Mouse (Mus musculus) small intestine, adult 2 months (tissue): ENCODE data around the gene Slc37a1. TPM values are rescaled to one million over a fixed set of nuclear protein-coding genes. Genes with fewer than 3 reads are reported as not detected.

Experiments
- H3K27ac ChIP-seq: fragments of 200-500 bp; 2 replicates; pipeline ENCODE4 v1.5.1; 2012; ENCODE audit warnings: low read depth, low read length, control low read depth, inconsistent platforms; ENCODE audit not compliant: insufficient read depth
- H3K27me3 ChIP-seq: fragments of 200-500 bp; 2 replicates; pipeline ENCODE4 v1.6.1; 2012; ENCODE audit warnings: mild to moderate bottlenecking, moderate library complexity, low read length, inconsistent platforms; ENCODE audit not compliant: control insufficient read depth, insufficient read depth
- H3K36me3 ChIP-seq: fragments of 200-500 bp; 2 replicates; pipeline ENCODE4 v1.6.1; 2012; ENCODE audit warnings: mild to moderate bottlenecking, low read length, control low read depth, inconsistent platforms; ENCODE audit not compliant: control insufficient read depth, insufficient read depth
- H3K4me1 ChIP-seq: fragments of 200-500 bp; 2 replicates; pipeline ENCODE4 v1.6.1; 2012; ENCODE audit warnings: low read length, inconsistent platforms, mixed read lengths; ENCODE audit not compliant: control insufficient read depth, insufficient read depth, insufficient read length
- H3K4me3 ChIP-seq: fragments of 200-500 bp; 2 replicates; pipeline ENCODE4 v1.5.1; 2012; ENCODE audit warnings: low read depth, mild to moderate bottlenecking, control low read depth, inconsistent platforms, low read length, moderate library complexity
- CTCF ChIP-seq: fragments of 200-500 bp; IDR thresholded peaks from 2 replicates; pipeline ENCODE4 v1.5.1; 2012; ENCODE audit warnings: low read depth, mild to moderate bottlenecking, control low read depth, inconsistent platforms, low read length, moderate library complexity, mixed read lengths; ENCODE audit not compliant: insufficient replicate concordance, insufficient read length; ENCODE audit errors: extremely low read depth
- POLR2A ChIP-seq: fragments of 200-500 bp; IDR thresholded peaks from 2 replicates; pipeline ENCODE4 v1.6.1; 2012; ENCODE audit warnings: low read depth, mild to moderate bottlenecking, control low read depth, inconsistent platforms, low read length, moderate library complexity
- WGBS: fragments of 180-500 bp; shearing (Covaris S2); methylation state at CpG from one replicate; pipeline ENCODE4 v1.1.7; 2018; 5-methylcytosine and 5-hydroxymethylcytosine counted together
- polyA plus RNA-seq: library from polyadenylated mRNA; depleted of rRNA; stranded (reverse); fragments of >200 nt; gene quantifications from 2 replicates; pipeline ENCODE4 v1.2.3, GENCODE M21; 2012

Gene Slc37a1
- polyA plus RNA-seq, 1 experiment: 145 TPM

GRCm38 (mm10) chr17:31335344-31336080, 48.9 kb downstream of the Slc37a1 start:
- H3K36me3 ChIP-seq: peaks cover 71% of the 10 kb centered on the region
- WGBS: 90% methylated on average over 22 of the region's 22 CpGs

GRCm38 (mm10) chr17:31339769-31340168, 53.2 kb downstream of the Slc37a1 start:
- H3K4me3 ChIP-seq: no peak overlapping the region
- H3K4me1 ChIP-seq: no peaks in the 10 kb centered on the region
- H3K36me3 ChIP-seq: peaks cover 69% of the 10 kb centered on the region
- 93% methylated on average over 2 of the region's 2 CpGs for WGBS
- TF ChIP-seq POLR2A (no peak), CTCF (no peak)
- H3K27me3 ChIP-seq: no peaks in the 10 kb centered on the region
- H3K27ac ChIP-seq: no peak overlapping the region

More at GRCm38 (mm10) chr17:31335344-31336080, 48.9 kb downstream of the Slc37a1 start:
- Histone ChIP-seq H3K27ac (no peak overlapping the region), H3K4me3 (no peak overlapping the region), H3K27me3 (no peaks in the 10 kb centered on the region), H3K4me1 (no peaks in the 10 kb centered on the region)
- no peak for TF ChIP-seq POLR2A
- no peak for TF ChIP-seq CTCF

GRCm38 (mm10) chr17:31342191-31342590, 55.6 kb downstream of the Slc37a1 start:
- no peak for TF ChIP-seq POLR2A
- no peak for TF ChIP-seq CTCF
- Histone ChIP-seq H3K4me3 (no peak overlapping the region), H3K27ac (no peak overlapping the region), H3K36me3 (peaks cover 61% of the 10 kb centered on the region), H3K4me1 (no peaks in the 10 kb centered on the region), H3K27me3 (no peaks in the 10 kb centered on the region)
- 86% methylated on average over 6 of the region's 6 CpGs for WGBS

- 46% methylated on average over 5 of the region's 5 CpGs for WGBS
- Histone ChIP-seq H3K4me3 (no peak overlapping the region), H3K36me3 (peaks cover 62% of the 10 kb centered on the region), H3K27ac (no peak overlapping the region), H3K27me3 (no peaks in the 10 kb centered on the region), H3K4me1 (no peaks in the 10 kb centered on the region)
- TF ChIP-seq CTCF (peak; percentile 80; the same call in 1 of the 2 replicates), POLR2A (no peak)
Measured at GRCm38 (mm10) chr17:31344172-31344801, 57.7 kb downstream of the Slc37a1 start.

- no peaks in the 10 kb centered on the region for H3K4me1 ChIP-seq
- H3K36me3 ChIP-seq: peaks cover 62% of the 10 kb centered on the region
- H3K27ac ChIP-seq: no peak overlapping the region
- TF ChIP-seq CTCF: no peak
- TF ChIP-seq POLR2A: no peak
- H3K27me3 ChIP-seq: no peaks in the 10 kb centered on the region
- H3K4me3 ChIP-seq: no peak overlapping the region
- 93% methylated on average over 3 of the region's 3 CpGs for WGBS
Measured at GRCm38 (mm10) chr17:31344816-31345215, 58.2 kb downstream of the Slc37a1 start.

- H3K27ac ChIP-seq: no peak overlapping the region
- H3K4me1 ChIP-seq: no peaks in the 10 kb centered on the region; the same call in 1 of the 2 replicates
- no peaks in the 10 kb centered on the region for H3K27me3 ChIP-seq
- WGBS: 80% methylated on average over 5 of the region's 5 CpGs
- no peak overlapping the region for H3K4me3 ChIP-seq
- no peak for TF ChIP-seq POLR2A
- no peak for TF ChIP-seq CTCF
- peaks cover 52% of the 10 kb centered on the region for H3K36me3 ChIP-seq
Measured at GRCm38 (mm10) chr17:31348129-31348528, 61.5 kb downstream of the Slc37a1 start.

- H3K4me3 ChIP-seq: no peak overlapping the region
- no peaks in the 10 kb centered on the region for H3K27me3 ChIP-seq
- H3K4me1 ChIP-seq: no peaks in the 10 kb centered on the region; the same call in 1 of the 2 replicates
- H3K36me3 ChIP-seq: peaks cover 49% of the 10 kb centered on the region
- 88% methylated on average over 12 of the region's 12 CpGs for WGBS
- TF ChIP-seq CTCF: no peak
- no peak for TF ChIP-seq POLR2A
- H3K27ac ChIP-seq: no peak overlapping the region
Measured at GRCm38 (mm10) chr17:31349388-31349787, 62.8 kb downstream of the Slc37a1 start.
